Comparison of ENCODE assay signal across 8 mouse cellular contexts in genomic region chr9:77543351-77544321, GRCm38 (mm10). TPM values are rescaled to one million over a fixed set of nuclear protein-coding genes. Genes with fewer than 3 reads are reported as not detected.
DNase-seq lines count a peak whose midpoint lies in the region; ATAC-seq and TF ChIP-seq lines count a peak whose summit lies in the region.

No protein-coding gene starts in this region.

- DNase-seq in 416B (ENCODE audit: low read depth) (peak; percentile 53), Patski (ENCODE audit: low read depth, low spot score) (no peak)
- DNase-seq in heart, embryonic 10.5 days (ENCODE audit: low spot score), result peak; percentile 63
- peak; percentile 76 for DNase-seq in kidney, adult 9 months
- DNase-seq in lung, embryonic 14.5 days, result peak; percentile 68
- peak; percentile 78 for DNase-seq in thymus, postnatal 25 days

- ATAC-seq in Patski, result peak; percentile 40
- peak; percentile 46 for ATAC-seq in common myeloid progenitor, adult 5-6 weeks (replicated peaks; ENCODE audit: low read depth, poor library complexity, severe bottlenecking)
- ATAC-seq in lung, embryonic 14.5 days (ENCODE audit: insufficient read depth), result peak; percentile 35
- ATAC-seq in neural tube, embryonic 15.5 days (ENCODE audit: low FRiP score), result peak; percentile 45; the same call in 1 of the 2 replicates

- no peaks in the 10 kb centered on the region for H3K9me3 ChIP-seq in heart, embryonic 10.5 days
- no peaks in the 10 kb centered on the region for H3K9me3 ChIP-seq in lung, embryonic 14.5 days (ENCODE audit: low read depth, low read length)
- H3K9me3 ChIP-seq in neural tube, embryonic 15.5 days (replicated peaks), result no peaks in the 10 kb centered on the region

- H3K27ac ChIP-seq in heart, embryonic 10.5 days, result peak overlapping the region; percentile 96
- H3K27ac ChIP-seq in lung, embryonic 14.5 days (ENCODE audit: low read depth), result no peak overlapping the region; the same call in 1 of the 2 replicates
- no peak overlapping the region for H3K27ac ChIP-seq in neural tube, embryonic 15.5 days (replicated peaks)

- WGBS in heart, embryonic 10.5 days, result under 1% methylated on average over 40 of the region's 40 CpGs
- 1% methylated on average over 40 of the region's 40 CpGs for whole genome bisulfite sequencing in lung, embryonic 14.5 days
- 2% methylated on average over 40 of the region's 40 CpGs for WGBS in neural tube, embryonic 15.5 days

- peaks cover 27% of the 10 kb centered on the region for H3K4me1 ChIP-seq in heart, embryonic 10.5 days
- no peaks in the 10 kb centered on the region for H3K4me1 ChIP-seq in lung, embryonic 14.5 days (ENCODE audit: insufficient read depth)
- H3K4me1 ChIP-seq in neural tube, embryonic 15.5 days, result peaks cover 30% of the 10 kb centered on the region

- no peaks in the 10 kb centered on the region for H3K36me3 ChIP-seq in heart, embryonic 10.5 days
- H3K36me3 ChIP-seq in lung, embryonic 14.5 days (ENCODE audit: insufficient read depth), result no peaks in the 10 kb centered on the region
- H3K36me3 ChIP-seq in neural tube, embryonic 15.5 days, result no peaks in the 10 kb centered on the region

- peak overlapping the region; percentile 94 for H3K4me2 ChIP-seq in lung, embryonic 14.5 days
- H3K4me2 ChIP-seq in neural tube, embryonic 15.5 days, result peak overlapping the region; percentile 100

- no peaks in the 10 kb centered on the region for H3K27me3 ChIP-seq in Patski
- no peaks in the 10 kb centered on the region for H3K27me3 ChIP-seq in heart, embryonic 10.5 days (ENCODE audit: insufficient read depth, poor library complexity, severe bottlenecking)
- no peaks in the 10 kb centered on the region; the same call in 1 of the 2 replicates for H3K27me3 ChIP-seq in lung, embryonic 14.5 days (ENCODE audit: insufficient read depth, low read length)
- no peaks in the 10 kb centered on the region; the same call in 1 of the 2 replicates for H3K27me3 ChIP-seq in neural tube, embryonic 15.5 days (replicated peaks)

- no peak for TF ChIP-seq CTCF in Patski (IDR thresholded peaks at IDR 0.05)
- peak; percentile 39 for TF ChIP-seq CTCF in lung, embryonic 14.5 days (IDR thresholded peaks at IDR 0.05; ENCODE audit: low read depth)

- peak overlapping the region; percentile 88 for H3K4me3 ChIP-seq in heart, embryonic 10.5 days
- H3K4me3 ChIP-seq in lung, embryonic 14.5 days (ENCODE audit: low read depth, low read length), result peak overlapping the region; percentile 71
- H3K4me3 ChIP-seq in neural tube, embryonic 15.5 days (replicated peaks), result peak overlapping the region; percentile 76

- POLR2A ChIA-PET in Patski (lab: Charles Lee), result interaction anchor here (0.6 to 1.3 kb wide), 6 partner anchors 8 to 235 kb away, joined by 3 to 5 read pairs (median 3); no protein-coding TSS in a partner anchor

- CTCF ChIA-PET in Patski (lab: Charles Lee), result interaction anchor here (0.7 to 1.4 kb wide), 6 partner anchors 8 to 74 kb away, joined by 3 to 4 read pairs (median 3); no protein-coding TSS in a partner anchor

- in situ Hi-C loops in Patski (cut with MboI; ENCODE audit: low pct_unique_long_range_greater_than_20kb), result no loop called here

- H3K9ac ChIP-seq in lung, embryonic 14.5 days, result peak overlapping the region; percentile 62
- peak overlapping the region; percentile 72 for H3K9ac ChIP-seq in neural tube, embryonic 15.5 days (replicated peaks)

RNA-seq across cellular contexts. Expression of gene Lrrc1, which starts 1.0 kb away (rescaled TPM):
- 27.4 TPM for polyA plus RNA-seq in Patski (2021)
- total RNA-seq in common myeloid progenitor, adult 5-6 weeks (2017), result 12.2 and 15.8 TPM in 2 replicates
- polyA plus RNA-seq in heart, embryonic 10.5 days (2016; fragmentation: Nextera tagmentation; extraction: Ambion mirVana), result 11.6 and 13.5 TPM in 2 replicates
- polyA plus RNA-seq in lung, embryonic 14.5 days (2014; fragmentation: Nextera tagmentation; extraction: Ambion mirVana), result 9.3 and 9.5 TPM in 2 replicates
- 4.8 and 8.6 TPM in 2 replicates for polyA plus RNA-seq in neural tube, embryonic 15.5 days (2015; fragmentation: Nextera tagmentation; extraction: Ambion mirVana)
